Mouse (Mus musculus) small intestine, adult 2 months (tissue): ENCODE results near the gene Oprl1. TPM values are rescaled to one million over a fixed set of nuclear protein-coding genes. Genes with fewer than 3 reads are reported as not detected.

Source experiments
- H3K27ac ChIP-seq: fragments of 200-500 bp; 2 replicates; pipeline ENCODE4 v1.5.1; 2012; ENCODE audit warnings: low read depth, low read length, control low read depth, inconsistent platforms; ENCODE audit not compliant: insufficient read depth
- H3K27me3 ChIP-seq: fragments of 200-500 bp; 2 replicates; pipeline ENCODE4 v1.6.1; 2012; ENCODE audit warnings: mild to moderate bottlenecking, moderate library complexity, low read length, inconsistent platforms; ENCODE audit not compliant: control insufficient read depth, insufficient read depth
- H3K36me3 ChIP-seq: fragments of 200-500 bp; 2 replicates; pipeline ENCODE4 v1.6.1; 2012; ENCODE audit warnings: mild to moderate bottlenecking, low read length, control low read depth, inconsistent platforms; ENCODE audit not compliant: control insufficient read depth, insufficient read depth
- H3K4me1 ChIP-seq: fragments of 200-500 bp; 2 replicates; pipeline ENCODE4 v1.6.1; 2012; ENCODE audit warnings: low read length, inconsistent platforms, mixed read lengths; ENCODE audit not compliant: control insufficient read depth, insufficient read depth, insufficient read length
- H3K4me3 ChIP-seq: fragments of 200-500 bp; 2 replicates; pipeline ENCODE4 v1.5.1; 2012; ENCODE audit warnings: low read depth, mild to moderate bottlenecking, control low read depth, inconsistent platforms, low read length, moderate library complexity
- CTCF ChIP-seq: fragments of 200-500 bp; IDR thresholded peaks from 2 replicates; pipeline ENCODE4 v1.5.1; 2012; ENCODE audit warnings: low read depth, mild to moderate bottlenecking, control low read depth, inconsistent platforms, low read length, moderate library complexity, mixed read lengths; ENCODE audit not compliant: insufficient replicate concordance, insufficient read length; ENCODE audit errors: extremely low read depth
- POLR2A ChIP-seq: fragments of 200-500 bp; IDR thresholded peaks from 2 replicates; pipeline ENCODE4 v1.6.1; 2012; ENCODE audit warnings: low read depth, mild to moderate bottlenecking, control low read depth, inconsistent platforms, low read length, moderate library complexity
- WGBS: fragments of 180-500 bp; shearing (Covaris S2); methylation state at CpG from one replicate; pipeline ENCODE4 v1.1.7; 2018; 5-methylcytosine and 5-hydroxymethylcytosine counted together
- polyA plus RNA-seq: library from polyadenylated mRNA; depleted of rRNA; stranded (reverse); fragments of >200 nt; gene quantifications from 2 replicates; pipeline ENCODE4 v1.2.3, GENCODE M21; 2012

The Oprl1 gene
- polyA plus RNA-seq, 1 experiment, result 0.19 TPM

DNA sequence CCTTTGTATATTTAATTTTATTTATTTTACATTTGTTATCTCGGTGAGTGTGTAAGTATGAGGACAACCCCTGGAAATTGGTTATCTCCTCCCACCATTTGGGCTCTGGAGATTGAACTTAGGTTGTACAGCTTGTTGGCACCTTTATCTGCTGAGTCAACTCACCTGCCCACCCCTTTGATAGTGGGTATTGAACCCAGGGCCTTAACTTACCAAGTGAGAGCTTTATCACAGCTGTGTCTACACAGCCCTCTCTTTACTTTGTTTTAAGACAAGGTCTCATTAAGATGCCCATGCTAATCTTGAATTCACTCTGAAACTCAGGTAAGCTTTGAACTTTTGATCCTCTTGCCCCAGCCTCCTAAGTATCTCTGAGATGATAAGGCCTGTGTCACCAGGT lies 32.8 kb upstream of the Oprl1 start:
- Histone ChIP-seq H3K27ac (no peak overlapping the region), H3K4me3 (no peak overlapping the region), H3K27me3 (no peaks in the 10 kb centered on the region; the same call in 1 of the 2 replicates), H3K36me3 (no peaks in the 10 kb centered on the region), H3K4me1 (peaks cover 3% of the 10 kb centered on the region; the same call in 1 of the 2 replicates)
- WGBS, result 62% methylated on average over 1 of the region's 1 CpGs
- no peak for TF ChIP-seq CTCF
- TF ChIP-seq POLR2A, result no peak

DNA sequence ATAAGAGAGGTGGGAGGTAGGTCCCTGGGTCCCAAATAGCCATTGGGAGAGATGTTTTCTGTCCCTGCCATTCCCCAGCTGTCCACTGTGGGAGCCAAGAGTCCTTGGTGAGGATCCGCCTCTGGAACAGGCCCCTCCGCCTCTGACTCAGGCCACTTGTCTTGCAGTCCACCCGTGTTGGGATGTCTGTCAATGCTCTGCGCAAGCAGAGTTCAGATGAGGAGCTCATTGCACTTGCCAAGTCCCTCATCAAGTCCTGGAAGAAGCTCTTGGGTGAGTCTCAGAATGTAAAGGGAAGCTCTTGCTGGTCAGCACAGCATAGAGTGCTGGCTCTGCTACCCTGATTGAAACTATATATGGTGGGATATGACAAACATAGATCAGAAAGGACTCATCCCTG lies 31.4 kb upstream of the Oprl1 start:
- H3K4me3 ChIP-seq, result no peak overlapping the region
- H3K27ac ChIP-seq, result no peak overlapping the region
- peaks cover 3% of the 10 kb centered on the region; the same call in 1 of the 2 replicates for H3K4me1 ChIP-seq
- H3K36me3 ChIP-seq, result no peaks in the 10 kb centered on the region
- H3K27me3 ChIP-seq, result no peaks in the 10 kb centered on the region
- no peak for TF ChIP-seq POLR2A
- WGBS, result 73% methylated on average over 4 of the region's 4 CpGs

DNA sequence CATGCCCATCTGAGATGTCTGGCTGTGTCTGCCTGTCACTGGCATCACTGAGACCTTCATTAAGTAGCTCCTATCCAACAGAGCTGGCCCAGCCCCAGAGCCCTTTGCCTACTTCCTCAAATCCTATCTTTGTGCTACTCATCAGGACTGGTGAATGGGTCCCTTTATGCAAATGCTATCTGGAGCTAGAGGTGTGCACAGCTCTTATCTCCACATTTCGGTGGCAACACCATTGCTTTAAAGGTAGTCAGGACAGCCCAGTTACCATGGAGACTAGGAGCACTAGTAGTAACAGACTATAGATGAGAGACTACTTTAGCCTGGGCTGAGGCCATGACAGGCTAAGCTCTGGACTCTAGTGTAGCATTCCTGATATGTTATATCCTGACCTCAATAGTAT lies 30.1 kb upstream of the Oprl1 start:
- 34% methylated on average over 1 of the region's 1 CpGs for WGBS
- Histone ChIP-seq H3K27me3 (no peaks in the 10 kb centered on the region), H3K4me1 (peaks cover 3% of the 10 kb centered on the region; the same call in 1 of the 2 replicates), H3K36me3 (no peaks in the 10 kb centered on the region), H3K27ac (no peak overlapping the region), H3K4me3 (no peak overlapping the region)
- no peak for TF ChIP-seq POLR2A
- no peak for TF ChIP-seq CTCF

DNA sequence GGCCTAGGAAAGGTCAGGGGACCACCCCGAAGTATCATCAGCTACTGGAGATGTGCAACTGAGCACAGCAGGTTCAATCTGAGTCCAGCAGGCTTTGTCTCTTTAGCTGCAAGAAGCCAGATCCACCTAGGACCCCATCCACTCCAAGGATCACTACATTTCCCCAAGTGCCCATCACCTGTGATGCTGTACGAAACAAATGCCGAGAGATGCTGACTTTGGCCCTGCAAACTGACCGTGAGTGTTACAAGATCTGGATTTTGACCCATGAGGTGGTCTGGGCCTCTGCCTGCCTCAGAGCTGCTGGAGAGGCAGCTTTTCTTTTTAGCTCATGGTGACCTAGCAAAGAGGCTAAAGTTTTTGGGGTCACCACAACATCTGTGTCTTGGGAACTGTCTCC lies 29.1 kb upstream of the Oprl1 start:
- H3K27ac ChIP-seq, result no peak overlapping the region
- H3K27me3 ChIP-seq, result no peaks in the 10 kb centered on the region
- no peaks in the 10 kb centered on the region for H3K36me3 ChIP-seq
- no peak for TF ChIP-seq POLR2A
- H3K4me1 ChIP-seq, result peaks cover under 1% of the 10 kb centered on the region; the same call in 1 of the 2 replicates
- no peak overlapping the region for H3K4me3 ChIP-seq
- 92% methylated on average over 4 of the region's 4 CpGs for WGBS

DNA sequence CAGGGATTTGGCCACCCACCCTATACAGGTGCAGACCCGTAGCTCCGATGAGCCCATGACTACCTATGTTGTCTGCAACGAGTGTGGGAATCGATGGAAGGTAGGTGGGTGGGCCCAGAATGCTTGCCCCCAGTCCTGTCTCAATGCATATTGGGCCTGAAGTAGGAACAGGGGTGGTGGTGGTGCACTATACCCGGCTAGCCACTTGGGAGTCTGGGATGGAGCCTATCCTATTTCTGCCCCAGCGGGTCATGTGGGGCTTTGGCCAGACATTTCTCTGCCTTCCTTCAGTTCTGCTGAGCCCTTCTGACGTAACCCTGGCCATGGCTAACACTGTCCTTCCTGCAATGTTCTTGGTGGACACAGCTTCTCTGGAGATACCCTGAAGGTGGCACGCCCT lies 27.2 kb upstream of the Oprl1 start:
- no peaks in the 10 kb centered on the region for H3K27me3 ChIP-seq
- no peaks in the 10 kb centered on the region for H3K36me3 ChIP-seq
- no peak overlapping the region for H3K4me3 ChIP-seq
- TF ChIP-seq POLR2A (no peak), CTCF (no peak)
- WGBS, result 90% methylated on average over 8 of the region's 8 CpGs
- H3K27ac ChIP-seq, result no peak overlapping the region
- no peaks in the 10 kb centered on the region for H3K4me1 ChIP-seq

DNA sequence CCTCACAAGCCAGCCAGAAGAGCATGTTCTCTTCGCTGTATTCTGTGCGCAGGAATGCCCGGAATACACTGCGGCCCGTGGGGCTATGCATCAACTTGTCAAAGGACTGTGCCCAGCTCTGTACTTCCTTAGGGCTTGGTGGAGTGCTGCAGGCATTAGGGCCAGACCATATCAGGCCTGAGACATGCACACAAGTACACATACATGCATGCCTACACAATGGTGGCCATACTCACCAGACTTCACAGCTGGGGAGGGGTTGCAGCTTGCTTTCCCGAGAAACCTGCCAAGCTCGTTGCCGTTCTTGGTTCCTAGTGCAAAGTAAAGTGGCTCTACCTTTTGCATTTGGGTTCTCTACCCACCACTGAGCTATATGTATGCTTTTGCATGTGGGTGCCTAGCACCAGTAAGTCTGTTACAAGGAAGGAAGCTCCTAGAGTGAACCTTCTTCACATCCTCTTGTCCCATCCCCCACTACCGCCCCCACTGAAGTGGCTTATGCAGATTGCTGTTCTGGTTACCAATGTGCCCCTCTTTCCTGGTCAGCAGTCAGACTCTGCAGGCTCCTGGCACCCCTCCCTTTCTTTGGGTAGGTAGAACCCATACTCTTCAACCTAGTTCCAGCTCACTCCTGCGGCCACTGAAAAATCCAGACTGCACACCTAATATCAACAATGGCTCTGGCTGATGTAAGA lies 25.2 kb upstream of the Oprl1 start:
- H3K36me3 ChIP-seq, result no peaks in the 10 kb centered on the region
- no peak overlapping the region for H3K4me3 ChIP-seq
- H3K4me1 ChIP-seq, result peaks cover 6% of the 10 kb centered on the region
- H3K27me3 ChIP-seq, result 0 out of 2 replicates have a peak, but pooled peaks cover 3% of the 10 kb centered on the region
- TF ChIP-seq POLR2A (no peak), CTCF (no peak)
- WGBS, result 90% methylated on average over 10 of the region's 10 CpGs
- H3K27ac ChIP-seq, result no peak overlapping the region

DNA sequence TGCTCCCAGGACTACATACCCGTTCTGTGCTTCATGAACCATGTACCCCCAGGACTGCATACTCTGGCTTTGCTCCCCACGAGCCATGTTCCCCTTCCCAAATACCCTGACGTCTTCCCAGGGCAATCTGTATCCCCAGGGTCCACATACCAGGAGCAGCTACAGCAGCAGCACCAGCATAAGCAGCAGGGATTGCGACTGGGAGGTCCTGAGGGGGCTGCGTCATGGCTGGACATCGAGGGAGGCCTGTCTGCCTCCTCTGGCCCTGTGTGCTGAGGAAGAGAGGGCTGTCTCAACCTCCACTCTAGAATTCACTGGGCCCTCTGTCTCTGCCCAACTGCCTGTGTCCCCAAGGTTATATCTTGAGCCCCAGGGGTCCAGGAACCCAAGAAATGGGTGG lies 23.7 kb upstream of the Oprl1 start:
- TF ChIP-seq CTCF (no peak), POLR2A (no peak)
- 0 out of 2 replicates have a peak, but pooled peaks cover 6% of the 10 kb centered on the region for H3K27me3 ChIP-seq
- H3K36me3 ChIP-seq, result no peaks in the 10 kb centered on the region
- WGBS, result 89% methylated on average over 6 of the region's 6 CpGs
- H3K4me1 ChIP-seq, result peaks cover 6% of the 10 kb centered on the region
- H3K4me3 ChIP-seq, result peak overlapping the region; percentile 27
- no peak overlapping the region for H3K27ac ChIP-seq
